Mouse (Mus musculus) erythroid progenitor cell, adult 5-6 weeks (primary cell): ENCODE measurements around the gene Chrm5. TPM values are rescaled to one million over a fixed set of nuclear protein-coding genes. Genes with fewer than 3 reads are reported as not detected.

Experiments
- ATAC-seq: replicated peaks from 2 replicates; pipeline ENCODE4 v1.8.0; 2016; ENCODE audit warnings: moderate number of reproducible peaks, mild to moderate bottlenecking, moderate TSS enrichment, inconsistent platforms; ENCODE audit not compliant: poor library complexity, low FRiP score, severe bottlenecking
- total RNA-seq, 2 experiments: library from RNA; stranded (forward) in 1 of 2; stranded (reverse) in 1 of 2; fragments of 150-400 nt in 1 of 2; fragments of 186-747, 209-891 nt in 1 of 2; gene quantifications; 2 replicates each; pipeline versions ENCODE4 v1.2.3 to v1.2.4; 2015 to 2017; ENCODE audit warnings: low replicate concordance in 2 of 2

Gene Chrm5
- total RNA-seq (2015; ENCODE audit: low replicate concordance) (not detected in 2 replicates), total RNA-seq (2017; ENCODE audit: low replicate concordance) (not detected in 2 replicates)

DNA sequence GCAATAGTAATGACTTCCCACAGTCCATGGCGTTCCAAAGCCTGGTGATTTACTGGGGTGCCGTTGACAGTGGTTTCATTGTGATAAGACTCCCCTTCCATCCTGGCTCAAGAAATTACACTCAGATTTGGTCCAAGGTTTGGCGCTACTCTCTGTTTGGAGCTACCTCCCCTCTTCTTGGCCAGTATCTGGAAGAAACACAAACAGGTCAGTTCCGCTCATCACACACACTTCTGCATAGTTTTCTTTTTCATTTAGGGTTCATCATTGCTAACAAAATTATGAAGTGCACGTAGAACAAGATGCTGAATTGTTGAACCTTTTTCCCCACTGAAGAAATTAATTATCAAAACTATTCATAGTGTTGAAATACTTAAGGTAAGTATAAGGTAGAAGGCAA is at the start of gene Chrm5:
TSS of gene Chrm5 (minus strand) at position 101 of the 400 bp plus-strand sequence.
- ATAC-seq, result no peak

DNA sequence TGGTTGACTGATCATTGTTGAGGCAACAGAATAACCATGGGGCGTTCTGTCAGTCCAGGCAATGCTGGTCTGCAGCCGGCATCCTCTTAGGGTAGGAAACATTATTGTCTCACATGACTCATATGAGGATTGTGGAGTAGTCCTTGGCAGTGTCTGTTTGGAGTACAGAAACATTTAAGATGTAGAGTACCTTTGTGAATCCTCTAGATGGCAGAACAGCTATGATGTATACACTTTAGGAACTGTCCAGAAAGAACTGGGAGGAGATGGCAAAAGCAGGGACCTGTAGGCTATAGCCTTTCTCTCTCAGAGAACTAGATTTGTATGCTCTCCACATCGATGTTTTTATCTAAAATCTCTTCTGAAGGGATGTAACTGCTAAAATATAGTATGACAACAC is 46.4 kb upstream of the Chrm5 start:
- ATAC-seq, result no peak

DNA sequence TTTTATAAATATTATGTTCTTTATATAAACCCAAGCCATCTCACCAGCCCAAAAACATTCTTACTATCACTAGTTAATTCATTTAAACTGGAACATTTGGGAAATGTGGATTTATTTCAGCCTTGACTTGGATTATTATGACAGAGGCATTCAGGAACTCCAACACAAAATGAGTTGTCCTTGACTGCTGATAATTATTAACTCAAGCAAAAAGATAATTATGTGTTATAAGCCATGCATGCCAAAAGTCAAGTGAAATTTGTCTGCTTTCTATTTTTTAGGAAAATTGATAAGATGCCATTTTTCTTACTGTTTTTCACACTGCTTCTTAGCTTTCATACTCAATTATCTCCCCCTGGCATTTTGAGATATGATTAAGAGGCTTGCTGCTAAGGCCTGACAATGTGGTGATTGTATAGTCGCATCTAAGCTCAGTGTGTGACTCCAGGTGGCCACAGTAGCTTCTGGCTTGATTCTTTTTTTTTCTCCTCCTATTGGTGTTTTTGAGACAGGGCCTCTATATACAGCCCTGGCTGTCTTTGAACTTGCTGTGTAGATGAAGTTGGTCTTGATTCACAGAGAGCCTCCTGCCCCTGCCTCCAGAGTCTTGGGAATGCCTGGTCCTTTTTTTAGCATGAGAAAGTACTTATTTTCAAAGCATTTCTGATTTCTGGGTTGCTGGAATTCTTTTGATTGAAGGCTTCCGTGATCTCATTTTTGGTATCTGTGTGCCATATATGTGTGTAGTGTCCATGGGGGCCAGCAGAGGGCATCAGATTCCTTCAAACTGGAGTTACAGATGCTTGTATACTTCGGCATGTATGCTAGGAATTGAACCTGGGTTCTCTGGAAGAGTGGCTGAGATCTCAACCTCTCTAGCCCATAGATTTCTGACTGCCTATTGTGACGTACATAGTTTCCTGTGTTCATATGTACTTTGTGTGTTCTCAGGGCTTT is 40.2 kb upstream of the Chrm5 start:
- no peak for ATAC-seq

DNA sequence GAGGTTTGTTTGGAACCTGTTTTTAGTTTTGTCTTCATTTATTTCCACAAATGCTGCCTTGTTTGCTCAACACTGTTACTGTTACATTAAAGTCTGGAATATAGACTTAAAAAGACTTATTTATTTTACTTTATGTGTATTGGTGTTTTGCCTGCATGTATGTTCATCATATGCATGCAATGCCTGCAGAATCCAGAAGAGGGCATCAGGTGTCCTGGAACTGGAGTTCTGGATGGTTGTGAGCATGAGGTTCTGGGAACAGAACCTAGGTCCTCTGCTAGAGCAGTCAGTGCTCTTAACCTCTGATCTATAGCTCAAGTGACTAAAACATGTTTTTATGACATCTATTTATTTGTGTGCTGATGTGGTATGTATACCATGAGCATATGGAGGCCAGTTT is 38.0 kb upstream of the Chrm5 start:
- no peak for ATAC-seq

DNA sequence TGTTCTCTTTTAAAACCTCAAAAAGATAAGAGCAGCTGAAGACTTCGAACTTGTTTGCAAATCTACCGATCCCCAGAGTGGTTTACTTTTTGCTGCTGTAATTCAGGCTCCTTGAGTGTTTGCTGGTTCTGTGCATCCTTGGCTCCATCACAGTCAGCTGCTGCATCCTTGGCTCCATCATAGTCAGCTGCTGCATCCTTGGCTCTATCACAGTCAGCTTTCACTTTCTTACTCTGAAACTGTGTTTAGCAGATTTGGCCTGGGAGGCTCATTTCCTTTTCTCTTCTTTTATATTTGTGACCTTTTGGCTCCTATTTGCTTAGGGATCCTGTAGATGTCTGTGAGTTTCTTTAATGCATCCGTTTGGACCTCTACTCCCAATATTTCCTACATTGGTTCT is 36.6 kb upstream of the Chrm5 start:
- ATAC-seq, result no peak

DNA sequence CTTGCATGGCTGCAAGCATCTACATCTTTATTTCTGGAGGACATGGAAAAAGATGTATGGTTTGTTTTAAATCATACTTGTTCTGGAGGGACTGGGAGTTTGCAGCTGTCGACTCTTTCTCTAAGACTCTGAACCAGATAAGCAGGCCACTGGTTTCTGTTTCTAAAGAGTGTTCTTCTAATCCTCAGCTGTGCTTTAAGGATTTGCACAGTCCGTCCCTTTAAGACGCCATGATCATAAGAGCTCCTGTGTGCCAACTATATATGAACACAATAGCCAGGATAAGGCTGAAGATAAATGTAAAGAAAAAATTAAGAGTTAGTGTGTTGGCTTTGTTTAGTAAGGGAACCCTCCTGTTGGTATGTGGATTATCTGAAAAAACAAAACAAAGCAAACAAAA is 36.2 kb upstream of the Chrm5 start:
- no peak for ATAC-seq

DNA sequence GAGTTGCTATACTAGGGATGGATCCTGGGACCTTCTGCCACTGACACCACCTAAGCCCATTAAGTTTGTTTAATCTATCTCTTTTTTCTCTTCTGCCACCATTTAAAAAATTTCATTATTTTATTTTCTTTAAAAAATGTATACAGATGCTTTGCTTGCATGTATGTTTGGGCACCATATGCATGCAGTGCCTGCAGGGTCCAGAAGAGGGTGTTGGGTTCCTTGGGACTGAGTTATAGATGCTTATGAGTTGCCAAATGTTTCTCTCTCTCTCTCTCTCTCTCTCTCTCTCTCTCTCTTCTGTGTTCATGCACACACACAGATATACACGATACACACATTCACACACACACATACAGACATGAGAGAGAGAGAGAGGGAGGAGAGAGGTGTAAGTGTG is 32.5 kb upstream of the Chrm5 start:
- ATAC-seq, result no peak

DNA sequence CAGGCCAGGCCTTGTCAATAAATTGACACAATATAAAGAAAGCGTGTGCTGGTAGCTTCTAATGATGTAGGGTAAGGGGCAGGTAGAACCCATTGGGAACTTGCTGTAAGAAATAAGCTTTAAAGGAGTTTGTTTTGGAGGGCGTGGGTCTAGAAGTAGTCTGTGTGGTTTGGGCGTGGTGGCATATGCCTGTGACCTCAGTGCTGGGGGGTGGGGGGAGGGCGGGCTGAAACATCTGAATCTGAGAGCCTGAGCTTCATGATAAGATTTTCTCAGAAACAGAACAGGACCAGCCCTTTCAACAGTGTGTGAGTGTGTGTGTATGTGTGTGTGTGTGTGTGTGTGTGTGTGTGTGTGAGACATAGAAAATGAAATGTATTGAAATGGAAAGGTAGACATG is 29.6 kb upstream of the Chrm5 start:
- ATAC-seq, result peak; percentile 61

DNA sequence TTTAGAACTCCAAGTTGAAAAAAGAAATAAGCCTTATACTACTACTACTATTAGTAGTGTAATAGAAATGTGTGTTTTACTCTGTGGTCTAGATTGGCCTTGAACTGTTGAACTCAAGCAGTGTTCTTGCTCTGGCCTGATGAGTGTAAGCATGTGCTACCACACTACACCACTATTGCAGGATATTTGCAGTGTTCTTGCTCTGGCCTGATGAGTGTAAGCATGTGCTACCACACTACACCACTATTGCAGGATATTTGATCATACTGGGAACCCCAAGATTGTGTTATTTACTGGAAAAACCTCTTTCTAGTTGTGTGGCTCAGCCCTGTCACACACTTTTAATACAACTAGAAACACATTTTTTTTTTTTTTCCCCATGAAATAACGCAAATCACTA is 26.9 kb upstream of the Chrm5 start:
- ATAC-seq, result no peak

DNA sequence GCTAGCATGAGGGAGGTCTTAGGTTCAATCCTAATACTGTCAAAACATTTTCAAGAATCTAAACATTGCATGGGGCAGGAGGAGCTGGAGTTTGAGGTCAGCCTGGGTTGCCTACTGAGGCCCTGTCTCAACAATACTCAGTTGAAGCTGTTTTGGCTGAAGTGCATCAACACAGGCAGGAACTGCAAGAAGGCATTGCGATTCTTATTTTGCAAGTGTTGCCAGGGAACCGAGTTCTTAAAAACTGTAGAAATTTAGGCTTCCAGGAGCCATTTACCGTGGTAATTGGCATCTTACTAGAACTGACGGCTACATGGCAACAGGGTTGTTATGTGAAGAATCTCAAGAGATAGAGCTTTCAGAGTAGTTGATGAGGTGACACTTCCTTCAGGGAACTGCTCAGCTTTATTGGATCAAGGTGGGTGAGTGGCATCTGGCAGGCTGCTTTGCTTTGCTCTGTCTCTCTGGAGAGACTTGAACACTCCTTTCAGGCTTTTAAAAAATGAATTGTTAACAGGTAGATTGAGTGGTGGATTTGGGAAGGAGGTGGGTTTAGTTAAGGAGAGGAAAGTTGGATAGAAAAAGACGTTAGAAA is 26.4 kb upstream of the Chrm5 start:
- ATAC-seq, result no peak

DNA sequence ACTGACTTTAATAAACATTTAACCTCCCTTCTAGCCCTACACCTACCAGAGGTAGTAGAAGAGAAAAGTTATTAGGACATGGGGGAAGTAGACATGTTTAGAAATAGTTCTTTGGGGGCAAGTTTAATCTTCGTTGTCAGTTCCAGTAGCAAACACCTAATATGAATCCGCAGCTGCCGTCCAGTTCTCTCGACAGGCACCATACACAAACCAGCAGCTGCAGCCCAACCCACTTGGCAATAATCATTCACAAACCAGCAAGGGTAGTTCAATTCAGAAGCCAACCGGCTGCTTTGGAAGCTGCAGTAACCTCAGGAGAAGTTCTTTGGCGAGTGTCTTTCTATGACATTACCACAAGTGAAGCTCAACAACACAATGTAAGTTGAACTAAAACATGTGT is 23.4 kb upstream of the Chrm5 start:
- no peak for ATAC-seq

DNA sequence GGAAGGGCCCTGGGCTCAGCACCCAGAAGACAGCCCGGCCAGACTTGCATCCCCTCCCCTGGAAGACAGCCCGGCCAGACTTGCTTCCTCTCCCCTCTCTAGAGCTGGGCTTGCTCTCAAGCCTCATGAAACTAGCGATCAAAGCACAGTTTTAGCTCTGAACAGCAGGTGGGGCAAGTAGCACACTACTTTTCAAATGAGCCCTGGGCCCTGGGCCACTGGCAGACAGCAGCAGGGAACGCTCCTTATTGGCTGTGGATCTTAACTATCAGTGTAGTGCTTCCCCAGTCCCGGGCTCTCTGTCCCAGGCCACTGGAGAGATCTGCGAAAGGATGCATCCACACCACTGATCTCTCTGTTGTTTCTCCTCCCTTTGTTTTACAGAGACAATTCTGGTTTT is 20.6 kb upstream of the Chrm5 start:
- peak; percentile 76 for ATAC-seq

DNA sequence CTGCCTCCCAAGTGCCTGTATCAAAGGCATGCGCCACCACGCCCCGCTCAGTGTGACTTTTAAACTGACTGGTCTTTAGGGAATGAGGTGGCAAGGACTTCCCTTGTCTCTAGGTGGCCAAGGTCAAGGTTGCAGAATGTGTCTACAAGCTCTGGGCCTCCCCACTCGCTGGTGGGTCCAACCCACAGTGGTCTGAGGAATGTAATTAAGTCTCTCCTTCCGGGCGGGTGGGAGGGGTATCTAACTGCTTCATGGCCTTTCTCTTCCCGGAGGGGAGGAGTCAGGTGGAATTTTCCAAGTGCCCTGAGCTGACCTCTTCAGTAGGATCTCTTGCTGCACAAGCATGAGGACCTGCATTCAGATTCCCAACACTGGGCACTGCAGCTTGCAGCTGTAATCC is 17.3 kb upstream of the Chrm5 start:
- ATAC-seq, result no peak

DNA sequence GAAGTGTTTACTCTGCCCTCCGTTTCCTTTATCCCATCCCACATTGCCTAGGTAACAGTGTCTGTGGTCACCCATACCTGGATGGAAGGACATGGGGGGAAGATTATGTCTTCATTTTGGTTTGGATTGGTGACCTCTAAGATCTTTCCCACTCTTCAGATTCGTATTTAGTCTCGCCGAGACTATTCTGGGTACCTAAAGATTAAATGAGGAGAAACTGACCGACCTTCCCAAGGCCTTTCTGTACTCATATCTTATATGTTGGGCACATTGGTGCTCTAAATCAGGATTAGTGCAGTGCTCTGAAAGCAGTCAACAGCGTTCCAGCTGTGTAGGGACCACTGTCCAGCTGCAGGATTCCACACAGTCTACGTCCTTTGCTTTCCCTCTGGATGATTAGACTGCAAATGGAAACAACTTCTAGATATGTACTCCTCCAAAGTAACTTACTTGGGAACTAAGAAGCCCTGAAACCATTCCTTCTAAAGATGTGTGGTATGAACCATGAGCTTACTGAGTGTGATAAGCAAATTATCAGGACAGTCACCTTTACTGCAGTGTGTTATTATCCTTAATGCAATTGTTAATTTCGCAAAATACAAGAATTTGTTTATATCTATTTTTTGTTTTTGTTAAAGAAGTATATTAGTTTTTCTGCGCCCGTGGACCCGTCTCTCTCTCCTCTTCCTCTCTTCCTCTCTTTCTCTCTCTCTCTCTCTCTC is 13.1 kb upstream of the Chrm5 start:
- 0 out of 2 replicates have a peak, but pooled peaks have one; percentile 35 for ATAC-seq

DNA sequence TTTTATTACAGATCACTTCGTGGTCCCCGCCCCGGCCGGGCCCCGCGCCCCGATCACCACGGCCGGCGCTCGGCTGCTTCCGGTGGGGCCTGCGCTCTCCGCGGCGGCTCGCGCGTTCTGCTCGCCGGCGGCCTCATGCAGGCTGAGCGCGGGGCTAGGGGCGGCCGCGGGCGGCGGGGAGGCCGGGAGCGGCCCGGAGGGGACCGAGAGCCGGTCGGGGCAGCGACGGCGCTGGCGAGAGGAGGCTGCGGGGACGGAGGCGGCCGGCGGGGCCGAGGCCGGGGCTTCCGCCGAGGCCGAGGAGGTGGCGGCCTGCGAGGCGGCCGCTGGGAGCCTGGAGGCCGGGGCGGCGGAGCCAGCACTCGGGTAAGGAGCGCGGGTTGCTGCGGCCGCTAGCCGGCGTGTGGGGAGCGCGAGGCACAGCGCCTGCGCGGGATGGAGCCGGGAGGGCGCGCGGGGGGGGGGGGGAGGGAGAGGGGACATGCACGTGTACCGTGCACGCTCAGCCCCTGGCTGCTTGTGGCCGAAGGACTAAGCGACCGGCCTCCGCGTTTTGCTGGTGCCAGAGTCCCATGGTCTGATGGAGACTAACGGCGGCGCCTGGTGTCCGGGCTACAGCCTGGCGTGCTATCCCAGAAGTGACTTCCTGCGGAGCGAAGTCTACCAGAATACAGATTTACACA is 12.4 kb upstream of the Chrm5 start, which contains the start of gene Aven:
TSS of gene Aven (plus strand) at position 109 of the 683 bp plus-strand sequence.
- ATAC-seq, result peak; percentile 75

DNA sequence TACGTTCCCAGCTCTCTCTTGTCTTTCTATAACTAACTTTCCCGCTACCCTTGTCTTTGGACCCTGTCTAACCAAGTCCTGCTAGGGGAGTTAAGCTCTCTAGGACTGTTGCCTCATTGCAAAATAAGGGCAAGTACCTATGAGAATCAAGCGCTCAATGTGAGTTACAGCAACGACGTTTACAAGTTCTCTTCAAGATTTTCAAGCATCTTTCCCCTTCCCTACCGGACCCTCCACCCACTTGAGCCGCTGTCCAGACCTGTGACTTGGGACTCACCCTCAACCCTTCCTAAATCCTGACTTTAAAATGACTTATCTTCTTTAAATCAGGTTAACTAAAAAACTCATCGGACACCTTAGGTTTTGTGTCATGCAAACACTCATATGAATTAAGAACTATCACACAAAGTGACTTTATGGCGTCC is 11.9 kb upstream of the Chrm5 start:
- no peak for ATAC-seq

DNA sequence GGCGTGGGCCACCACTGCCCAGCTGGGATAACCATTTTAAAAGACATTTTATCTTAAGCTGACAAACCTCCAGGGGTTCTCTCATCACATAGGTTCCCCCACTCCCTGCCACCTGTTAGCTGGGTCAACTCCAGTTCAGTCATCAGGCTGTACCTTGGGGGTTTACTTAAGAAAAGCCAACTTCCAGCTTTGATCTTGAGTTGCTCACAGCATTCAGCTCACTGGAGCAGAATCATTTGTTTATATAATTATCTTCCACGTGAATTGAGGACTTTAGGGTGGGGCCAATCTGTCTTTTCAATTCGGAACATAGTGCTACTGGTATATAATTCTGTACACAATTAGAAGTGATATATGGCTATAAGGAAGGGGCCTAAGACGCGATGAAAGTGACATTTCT is 11.1 kb upstream of the Chrm5 start:
- no peak for ATAC-seq

DNA sequence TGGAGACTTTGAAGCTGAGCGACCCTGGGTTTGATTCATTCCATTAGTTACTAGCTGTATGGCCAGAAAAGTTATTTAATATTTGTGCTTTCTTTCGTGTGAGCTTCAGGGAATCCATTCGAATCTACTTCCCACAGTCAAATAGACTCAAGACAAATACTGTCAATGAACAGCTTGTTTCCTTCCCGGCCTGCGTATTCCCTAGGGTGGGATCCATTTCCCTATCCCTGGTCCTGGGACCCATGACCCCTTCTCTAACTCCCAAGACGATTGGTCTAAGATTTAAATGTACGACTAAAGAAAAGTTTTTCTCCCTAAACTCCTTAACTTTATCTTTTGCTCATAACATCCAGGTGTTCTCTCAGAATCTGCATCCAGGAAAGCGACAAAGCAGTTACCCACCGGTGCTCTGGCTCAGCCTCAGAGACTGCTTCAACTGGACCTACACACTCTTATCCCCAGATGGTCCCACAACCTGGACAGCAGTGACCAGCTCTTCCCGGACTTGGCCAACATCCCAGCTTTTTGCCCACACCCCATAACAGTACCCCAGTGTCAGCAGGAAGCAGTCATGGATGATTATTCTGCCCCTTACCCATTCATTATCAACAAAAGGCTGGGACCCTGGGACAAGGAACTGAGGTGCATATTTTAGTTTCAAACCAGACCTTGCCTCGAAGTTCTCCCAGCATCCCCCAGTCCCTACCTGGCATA is 10.1 kb upstream of the Chrm5 start:
- no peak for ATAC-seq

DNA sequence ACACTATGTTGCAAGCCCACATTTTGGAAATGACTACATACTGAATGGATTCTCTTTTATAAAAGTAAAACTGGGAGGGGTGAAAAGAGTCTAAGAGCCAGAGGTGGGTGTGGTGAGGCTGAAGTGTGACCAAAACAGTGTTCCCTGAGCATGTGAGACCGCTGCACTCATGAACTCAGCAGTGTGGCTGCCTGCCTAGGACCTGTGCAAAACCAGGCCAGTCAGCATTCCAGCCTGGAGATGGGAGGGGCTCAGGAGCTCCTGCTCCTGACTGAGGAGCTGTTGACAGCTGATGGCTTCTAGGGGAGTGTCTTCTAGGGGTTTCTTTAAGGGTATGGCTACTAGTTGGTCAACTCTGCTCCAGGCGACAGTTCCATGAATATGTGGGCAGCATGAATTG is 4.3 kb upstream of the Chrm5 start:
- ATAC-seq, result no peak
